Mouse (Mus musculus) c-Kit-positive CD71-negative TER-119-negative erythroid progenitor cells, embryonic 14.5 days (primary cell): ENCODE results near the gene Hoxc8.

Experiments used
- DNase-seq: peaks from one replicate; pipeline ENCODE4 v3.0.0-alpha.2; 2013; ENCODE audit warnings: low read depth

Hoxc8 gene

DNA sequence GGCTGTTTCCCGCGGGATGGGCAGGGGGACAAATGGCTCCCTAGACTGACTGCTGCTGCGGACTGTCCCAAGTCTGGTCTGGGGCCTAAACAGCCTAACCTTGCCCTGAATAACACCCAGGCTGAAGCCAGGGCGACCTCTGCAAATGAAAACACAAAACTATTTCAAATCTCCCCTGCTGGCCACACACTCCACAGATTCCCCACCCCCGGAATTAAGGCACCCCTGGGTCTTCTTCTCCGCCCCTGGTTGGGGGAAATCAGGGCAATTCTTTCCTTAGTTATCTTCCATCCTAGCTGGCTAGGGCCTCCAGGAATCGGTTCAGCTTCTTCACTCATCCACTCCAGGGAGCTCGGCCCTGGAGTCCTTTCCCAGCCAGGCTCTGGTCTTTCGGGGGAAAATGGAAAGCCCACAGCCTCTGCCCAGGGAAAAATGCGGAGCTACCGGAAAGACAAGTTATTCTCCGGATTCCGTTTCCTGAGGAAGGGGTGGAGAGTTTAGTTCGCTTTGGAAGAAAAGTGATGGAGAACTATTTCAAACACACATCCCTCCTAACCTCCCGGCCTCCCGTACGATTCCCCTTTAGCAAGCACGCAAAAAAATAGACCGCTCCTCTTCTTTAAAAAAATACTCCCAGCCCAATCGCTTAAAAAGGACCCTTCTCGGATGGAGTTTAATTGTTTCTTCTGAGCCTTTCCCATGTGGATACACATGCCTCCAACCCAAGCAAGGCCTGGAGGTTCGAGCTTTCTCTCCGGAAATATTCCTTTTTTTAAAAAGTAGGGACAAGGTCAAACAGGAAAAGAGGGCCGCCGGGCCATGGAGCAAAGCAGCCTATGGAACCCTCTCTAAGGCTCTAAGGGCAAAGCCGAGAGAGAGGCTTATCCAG lies 25.2 kb upstream of the Hoxc8 start:
- no peak for DNase-seq

DNA sequence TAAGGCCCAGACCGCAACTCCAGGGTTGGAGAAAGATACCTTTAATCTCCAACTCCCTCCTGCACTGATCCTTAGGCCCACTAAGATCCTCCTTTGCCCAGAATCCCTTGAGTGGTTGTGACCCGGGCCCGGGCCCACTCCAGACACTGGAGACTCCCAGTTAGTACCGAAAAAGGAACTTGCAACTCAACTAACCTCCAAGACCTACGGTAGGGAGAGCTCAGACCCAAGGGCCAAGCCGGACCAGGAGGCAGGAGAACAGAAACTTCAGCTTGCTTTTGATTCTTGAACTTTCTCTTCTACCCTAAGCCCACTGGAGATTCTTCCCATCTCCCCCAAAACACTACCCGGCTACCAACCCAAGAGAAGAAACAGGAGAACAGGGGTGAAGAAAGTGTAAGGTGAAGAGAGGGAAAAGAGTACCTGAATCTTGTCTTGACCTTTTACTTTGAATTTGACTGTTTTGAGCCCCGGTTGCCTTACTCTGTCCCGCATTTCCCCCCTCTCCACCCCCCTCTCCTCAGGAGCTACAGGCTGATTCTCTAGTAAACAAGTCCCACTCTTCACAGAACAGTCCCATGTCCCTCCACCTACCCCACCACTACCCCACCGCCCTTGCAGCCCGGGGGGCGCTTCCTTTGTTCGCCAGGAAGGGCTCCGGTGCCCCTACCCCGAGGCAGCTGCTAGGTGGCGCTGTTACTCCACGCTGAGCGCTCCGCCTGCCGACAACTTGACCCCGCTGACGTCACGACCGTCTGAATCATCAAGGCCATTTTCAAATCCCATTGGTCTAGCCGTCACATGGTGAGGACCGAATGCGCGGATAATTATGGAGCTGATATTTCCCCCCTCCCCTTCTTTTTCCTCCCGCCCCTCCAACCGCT lies 24.3 kb upstream of the Hoxc8 start:
- DNase-seq, result peak; percentile 69

DNA sequence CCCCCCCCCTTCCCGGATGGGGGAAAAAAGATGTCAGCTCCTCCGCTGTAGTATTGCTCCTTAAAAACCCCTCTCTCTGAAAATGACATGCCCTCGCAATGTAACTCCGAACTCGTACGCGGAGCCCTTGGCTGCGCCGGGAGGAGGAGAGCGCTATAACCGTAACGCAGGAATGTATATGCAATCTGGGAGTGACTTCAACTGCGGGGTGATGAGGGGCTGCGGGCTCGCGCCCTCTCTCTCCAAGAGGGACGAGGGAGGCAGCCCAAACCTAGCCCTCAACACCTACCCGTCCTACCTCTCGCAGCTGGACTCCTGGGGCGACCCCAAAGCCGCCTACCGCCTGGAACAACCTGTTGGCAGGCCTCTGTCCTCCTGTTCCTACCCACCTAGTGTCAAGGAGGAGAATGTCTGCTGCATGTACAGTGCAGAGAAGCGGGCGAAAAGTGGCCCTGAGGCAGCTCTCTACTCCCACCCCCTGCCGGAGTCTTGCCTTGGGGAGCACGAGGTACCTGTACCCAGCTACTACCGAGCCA lies 23.6 kb upstream of the Hoxc8 start, which contains the start of gene Hoxc10:
Gene Hoxc10 (plus strand): TSS at position 21 of the 536 bp plus-strand sequence.
- DNase-seq, result no peak

DNA sequence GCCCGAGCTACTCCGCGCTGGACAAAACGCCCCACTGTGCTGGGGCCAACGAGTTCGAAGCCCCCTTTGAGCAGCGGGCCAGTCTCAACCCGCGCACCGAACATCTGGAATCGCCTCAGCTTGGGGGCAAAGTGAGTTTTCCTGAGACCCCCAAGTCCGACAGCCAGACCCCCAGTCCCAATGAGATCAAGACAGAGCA lies 23.2 kb upstream of the Hoxc8 start, which contains the start of gene Hoxc5:
Gene Hoxc5 (plus strand): TSS at position 132 of the 199 bp plus-strand sequence.
- no peak for DNase-seq

DNA sequence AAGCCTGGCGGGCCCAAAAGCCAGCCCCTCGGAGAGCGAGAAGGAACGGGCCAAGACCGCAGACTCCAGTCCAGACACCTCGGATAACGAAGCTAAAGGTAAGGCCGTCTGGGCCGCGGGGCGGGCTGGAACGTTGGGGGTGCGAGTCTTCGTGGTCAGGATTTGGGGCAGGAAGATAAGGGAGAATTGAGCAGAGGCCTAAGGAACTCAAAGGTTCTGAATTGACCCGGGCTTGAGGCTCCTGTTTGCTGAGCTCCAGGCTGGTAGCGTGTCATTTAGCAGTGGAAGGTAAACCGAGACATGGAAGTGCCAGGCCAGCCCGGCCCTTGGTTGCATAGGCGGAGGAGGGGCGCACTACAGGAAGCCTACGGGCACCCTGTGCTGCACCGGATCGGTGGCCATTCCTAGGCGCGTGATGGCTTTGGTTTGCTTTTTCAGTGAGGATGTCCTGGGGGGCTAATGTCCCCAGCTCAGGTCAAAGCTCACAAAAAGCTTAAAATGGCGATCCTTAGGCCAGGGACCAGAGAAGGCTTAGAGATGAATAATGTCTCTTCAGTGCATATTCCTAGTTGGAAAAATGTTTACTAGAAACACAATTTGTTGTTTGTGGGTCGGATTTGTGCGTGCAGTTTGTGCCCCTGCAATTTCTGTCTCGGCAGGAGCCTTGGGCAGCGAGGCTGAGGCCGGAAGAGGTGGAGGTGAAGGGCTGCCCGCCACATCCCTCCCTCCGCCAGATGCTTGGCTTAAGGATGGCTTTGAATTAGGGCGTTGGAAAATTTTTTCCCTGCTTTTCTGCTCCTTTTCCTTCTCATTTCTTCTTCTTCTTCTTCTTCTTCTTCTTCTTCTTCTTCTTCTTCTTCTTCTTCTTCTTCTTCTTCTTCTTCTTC lies 22.7 kb upstream of the Hoxc8 start:
- DNase-seq, result no peak

DNA sequence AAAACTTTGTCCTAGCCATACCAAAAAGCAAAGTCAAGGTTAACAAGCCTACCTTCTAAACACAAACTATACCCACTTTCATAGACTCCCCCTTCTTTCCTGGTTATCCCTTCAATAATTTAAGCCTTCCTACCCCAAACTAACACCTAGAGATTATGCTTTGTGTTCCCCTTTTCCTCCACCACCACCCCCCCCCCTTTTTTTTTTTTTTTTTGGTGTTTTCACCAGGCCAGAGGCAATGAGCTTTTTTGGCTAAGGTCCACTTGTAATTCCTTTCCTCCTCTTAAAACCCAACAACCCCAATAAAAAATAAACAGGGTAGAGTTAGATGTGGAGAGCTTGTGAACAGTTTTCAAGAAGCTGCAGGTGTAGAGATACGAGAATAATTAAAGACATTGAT lies 21.1 kb upstream of the Hoxc8 start:
- DNase-seq, result no peak

DNA sequence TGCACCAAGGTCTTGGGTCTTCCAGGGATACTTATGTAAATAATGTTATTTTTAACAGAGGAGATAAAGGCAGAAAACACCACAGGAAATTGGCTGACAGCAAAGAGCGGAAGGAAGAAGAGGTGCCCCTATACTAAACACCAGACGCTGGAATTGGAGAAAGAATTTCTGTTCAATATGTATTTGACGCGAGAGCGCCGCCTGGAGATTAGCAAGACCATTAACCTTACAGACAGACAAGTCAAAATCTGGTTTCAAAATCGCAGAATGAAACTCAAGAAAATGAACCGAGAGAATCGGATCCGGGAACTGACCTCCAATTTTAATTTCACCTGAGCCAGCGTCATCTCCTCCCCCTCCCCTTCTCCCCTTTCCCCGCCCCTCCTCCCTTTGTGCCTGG lies 19.7 kb upstream of the Hoxc8 start:
- no peak for DNase-seq

DNA sequence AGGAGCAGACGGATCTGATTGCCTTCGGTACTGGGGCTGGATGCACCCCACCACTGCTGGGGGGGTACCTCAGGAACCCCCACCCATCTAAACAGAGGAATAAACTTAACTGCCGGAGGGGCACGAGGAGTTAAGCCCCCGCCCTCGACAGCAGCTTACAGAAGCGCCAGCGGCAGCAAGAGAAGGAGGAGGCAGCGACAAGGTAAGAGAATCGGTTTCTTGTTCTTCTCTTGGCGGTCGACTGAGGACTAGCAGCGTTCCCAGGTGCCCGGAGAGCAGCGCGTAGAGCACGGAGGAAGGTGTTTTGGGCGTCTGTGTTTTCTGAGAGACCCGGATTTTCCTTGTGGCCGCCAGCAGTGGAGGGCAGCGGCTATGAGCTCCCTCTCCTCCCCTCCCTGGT lies 18.2 kb upstream of the Hoxc8 start:
- DNase-seq, result no peak

DNA sequence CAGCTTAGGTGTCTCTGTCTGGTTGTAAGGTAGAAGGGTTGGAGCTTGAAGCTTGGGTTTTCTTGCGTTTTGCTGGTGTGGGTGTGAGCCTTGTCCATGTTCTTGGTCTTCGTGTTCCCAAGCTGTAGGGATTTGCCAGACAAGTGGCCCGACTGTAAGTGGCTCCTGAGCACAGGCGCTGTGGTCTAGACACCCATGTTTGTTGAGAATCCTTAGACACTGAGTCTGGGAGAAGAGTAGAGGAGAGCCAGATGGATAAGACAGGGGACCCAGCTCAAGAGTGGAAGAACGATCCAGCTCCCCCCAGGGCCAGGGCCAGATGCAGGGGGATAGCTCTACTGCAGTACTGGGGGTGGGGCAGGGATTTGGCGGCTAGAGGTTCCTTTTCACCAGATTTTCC lies 17.7 kb upstream of the Hoxc8 start:
- DNase-seq, result no peak

DNA sequence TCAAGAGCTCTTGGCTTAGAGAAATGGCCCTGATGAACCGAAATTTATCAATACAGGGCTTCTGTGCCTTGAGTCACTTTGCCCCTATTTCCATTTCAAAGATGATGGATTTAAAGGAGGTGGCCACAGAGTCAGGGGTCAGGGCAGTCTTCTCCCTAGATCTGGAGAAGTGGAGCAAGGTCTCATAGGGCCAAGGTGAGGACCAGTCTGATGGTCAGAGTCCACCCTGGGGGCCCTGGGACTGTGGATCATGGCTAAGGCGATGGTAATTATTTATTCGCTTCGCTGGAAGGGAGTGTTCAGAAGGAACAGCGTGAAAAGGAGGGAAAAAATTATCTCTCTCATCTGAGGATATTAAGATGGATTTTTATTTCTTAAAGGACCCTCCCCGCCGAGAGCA lies 15.4 kb upstream of the Hoxc8 start:
- DNase-seq, result no peak

DNA sequence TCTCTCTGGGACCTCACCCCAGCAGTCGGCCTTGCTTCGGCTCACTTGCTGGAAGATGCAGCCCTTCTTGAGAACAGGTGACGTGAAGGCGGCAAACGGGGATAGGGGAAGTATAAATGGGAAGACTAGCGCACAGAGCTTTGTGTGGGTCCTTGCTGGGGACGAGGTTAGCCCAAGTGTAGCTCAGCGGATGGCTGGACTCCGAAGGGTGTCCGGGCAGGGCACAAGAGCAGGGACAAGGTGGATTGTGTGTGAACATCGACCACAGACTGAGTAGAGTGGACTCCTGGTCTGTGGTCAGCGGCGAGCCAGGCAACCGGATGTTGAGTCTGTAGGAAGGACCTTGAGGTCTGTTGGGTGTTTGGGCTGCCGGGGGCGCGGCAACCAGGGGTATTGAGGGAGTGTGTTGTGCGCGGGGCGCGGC lies 14.7 kb upstream of the Hoxc8 start:
- no peak for DNase-seq

DNA sequence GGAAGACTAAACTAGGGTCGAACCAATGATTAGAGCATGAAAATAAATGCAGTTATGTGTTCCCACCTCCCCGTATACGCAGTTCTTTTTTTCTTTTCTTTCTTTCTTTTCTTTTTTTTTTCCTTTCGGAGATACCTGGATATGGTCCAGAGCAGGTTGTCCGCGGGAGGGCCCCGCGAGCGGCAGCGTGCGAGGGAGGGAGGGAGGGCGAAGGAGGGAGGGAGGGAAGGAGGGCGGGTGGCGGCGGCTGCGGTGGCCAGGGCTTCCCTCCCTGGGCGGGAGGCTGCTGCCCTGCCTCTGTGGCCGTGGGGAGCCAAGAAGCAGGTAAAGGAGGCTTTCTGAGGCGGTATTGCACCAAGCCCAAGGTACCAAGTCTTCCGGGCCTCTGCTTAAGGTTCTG lies 14.2 kb upstream of the Hoxc8 start, which contains the start of gene Hoxc9:
Gene Hoxc9 (plus strand): TSS at position 269 of the 400 bp plus-strand sequence.
- DNase-seq, result no peak

DNA sequence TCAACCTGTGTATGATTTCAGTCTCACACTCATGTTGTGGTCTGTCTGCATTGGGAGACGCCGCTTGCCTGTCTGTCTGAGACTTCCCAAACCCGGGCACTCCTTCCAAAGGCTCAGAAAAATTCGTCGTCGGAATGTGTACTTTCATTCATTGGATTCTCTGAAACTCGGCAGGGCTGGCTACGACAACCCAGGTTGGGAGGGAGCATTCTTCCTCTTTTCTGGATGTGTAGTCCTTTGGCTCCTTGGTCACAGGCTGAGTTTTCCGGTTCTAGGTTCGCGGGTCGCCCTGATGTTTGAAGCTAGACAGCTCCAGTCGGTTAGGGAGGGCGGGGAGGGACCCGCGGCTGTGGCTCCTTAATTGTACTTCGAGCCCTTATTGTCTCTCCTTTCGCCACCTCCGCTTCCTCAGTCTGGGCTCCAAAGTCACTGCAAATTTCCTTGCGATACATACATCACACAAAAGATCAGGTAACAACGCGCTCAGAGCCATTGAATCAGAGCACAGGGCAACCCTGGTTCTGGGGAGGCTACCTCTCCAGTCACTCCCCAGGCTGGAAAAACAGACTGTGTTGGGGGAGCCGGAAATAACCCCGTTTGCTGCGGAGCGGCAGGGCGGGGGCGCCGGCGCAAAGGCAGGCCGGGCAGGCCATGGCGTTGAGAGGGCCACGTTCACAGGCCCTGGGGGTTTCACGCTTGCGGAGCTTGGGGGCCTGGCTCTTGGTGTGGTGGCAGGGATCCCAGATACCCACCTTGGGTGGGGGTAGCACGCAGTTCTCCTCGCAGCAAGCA lies 13.6 kb upstream of the Hoxc8 start:
- DNase-seq, result no peak

DNA sequence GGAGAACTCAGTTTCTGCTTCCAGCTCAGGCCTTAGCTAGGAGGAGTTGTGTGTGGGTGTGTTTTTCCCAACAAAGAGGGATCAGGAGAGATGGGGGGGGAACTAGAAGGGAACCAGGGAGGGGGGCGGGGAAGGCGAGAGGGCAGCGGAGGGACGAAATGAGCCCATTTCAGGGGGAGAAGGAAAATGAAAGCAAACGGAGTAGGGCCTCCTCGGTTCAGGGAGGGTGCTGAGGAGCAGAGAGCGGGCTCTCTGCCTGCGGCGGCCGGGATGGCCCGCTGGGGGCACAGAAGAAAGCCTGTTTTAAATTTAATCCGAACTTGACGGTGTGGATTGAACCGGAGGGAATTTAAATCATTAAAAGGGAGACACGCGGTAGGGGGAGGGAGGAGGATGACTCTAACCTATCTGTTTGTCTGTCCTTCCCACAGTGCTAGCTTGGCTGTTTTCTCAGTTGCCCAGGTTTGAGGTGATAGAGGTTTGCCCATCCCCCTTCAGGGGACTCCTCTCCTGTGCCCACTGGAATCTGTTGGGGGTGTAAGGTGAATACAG lies 12.9 kb upstream of the Hoxc8 start:
- no peak for DNase-seq

DNA sequence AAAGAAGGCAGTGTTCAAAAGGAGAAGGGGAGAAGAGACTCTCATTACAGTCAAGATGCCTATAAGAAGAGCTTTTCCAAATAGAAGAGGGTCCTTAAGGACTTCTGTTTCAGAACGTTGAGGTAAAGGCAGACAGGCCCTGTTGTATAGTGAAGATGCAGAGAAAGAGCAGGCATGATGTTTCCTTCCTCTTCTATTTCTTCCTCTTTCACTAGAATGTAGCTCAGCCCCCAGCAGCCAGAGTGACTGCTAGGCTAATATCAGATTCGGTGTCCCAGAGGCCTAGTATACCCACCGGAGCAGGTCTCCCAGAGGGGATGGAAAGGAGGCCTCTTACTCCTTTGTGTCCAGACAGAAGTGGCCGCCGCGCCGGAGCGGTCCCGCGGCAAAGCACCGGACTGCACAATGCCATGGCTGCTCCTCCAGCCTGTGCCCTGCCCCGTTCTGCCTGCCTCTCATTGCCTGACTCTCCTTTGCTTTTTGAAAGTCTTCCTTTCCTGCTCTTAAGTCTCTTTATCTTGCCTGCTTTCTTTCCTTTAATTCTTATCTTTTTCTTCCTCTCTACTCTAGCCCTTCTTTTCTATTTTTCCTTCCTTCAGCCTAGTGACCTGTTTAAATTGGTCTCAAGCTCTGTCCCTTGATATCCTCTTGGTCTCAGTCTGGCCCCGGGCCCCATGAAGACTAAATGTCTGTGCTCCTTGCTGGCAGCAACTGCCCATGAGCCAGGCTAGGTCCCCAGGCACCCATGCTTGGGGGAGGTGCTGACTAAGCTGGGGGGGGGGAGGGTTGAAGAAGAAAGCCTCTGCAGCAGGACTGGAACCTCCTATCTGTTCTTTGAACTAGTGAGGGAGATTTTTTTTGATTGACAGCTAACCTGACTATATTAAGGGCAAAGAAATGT lies 11.5 kb upstream of the Hoxc8 start:
- no peak for DNase-seq

DNA sequence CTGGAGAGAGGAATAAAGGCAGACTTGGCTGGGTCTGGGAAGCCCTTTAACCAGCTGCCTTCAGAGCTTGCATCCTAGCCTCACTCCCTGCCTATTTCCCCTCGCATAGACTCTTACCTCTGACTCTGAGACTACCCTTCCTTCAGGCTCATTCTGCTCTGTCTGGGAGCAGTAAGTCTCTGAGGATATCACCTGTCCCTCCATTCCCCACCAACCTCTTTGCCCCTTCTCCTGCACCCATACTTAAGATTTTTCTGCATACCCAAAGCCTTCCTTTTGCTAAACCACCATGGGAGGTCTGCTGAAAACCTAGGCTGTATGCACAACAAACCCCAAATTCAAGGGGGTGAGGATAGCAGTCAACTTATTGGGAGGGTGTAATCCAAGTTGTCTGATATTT lies 10.5 kb upstream of the Hoxc8 start:
- DNase-seq, result no peak

DNA sequence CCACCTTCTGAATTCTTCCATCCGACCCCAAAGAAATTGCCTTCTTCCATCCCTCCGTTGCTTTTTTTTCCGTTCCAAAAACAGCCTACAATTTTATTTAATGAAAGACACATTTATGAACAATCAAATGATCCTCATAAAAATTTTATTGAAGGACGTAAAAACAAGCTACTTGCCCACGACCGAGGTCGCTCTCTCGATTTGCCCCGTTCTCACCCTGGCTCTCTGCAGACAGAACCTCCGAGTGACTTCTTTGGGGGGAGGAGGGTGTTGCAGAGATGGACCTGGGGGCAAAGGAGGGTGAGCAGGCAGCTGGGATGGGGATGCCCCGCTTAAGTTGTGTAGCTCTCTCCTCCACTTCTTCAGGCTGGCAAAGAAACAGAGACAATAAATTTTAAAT lies 10.1 kb upstream of the Hoxc8 start:
- no peak for DNase-seq

DNA sequence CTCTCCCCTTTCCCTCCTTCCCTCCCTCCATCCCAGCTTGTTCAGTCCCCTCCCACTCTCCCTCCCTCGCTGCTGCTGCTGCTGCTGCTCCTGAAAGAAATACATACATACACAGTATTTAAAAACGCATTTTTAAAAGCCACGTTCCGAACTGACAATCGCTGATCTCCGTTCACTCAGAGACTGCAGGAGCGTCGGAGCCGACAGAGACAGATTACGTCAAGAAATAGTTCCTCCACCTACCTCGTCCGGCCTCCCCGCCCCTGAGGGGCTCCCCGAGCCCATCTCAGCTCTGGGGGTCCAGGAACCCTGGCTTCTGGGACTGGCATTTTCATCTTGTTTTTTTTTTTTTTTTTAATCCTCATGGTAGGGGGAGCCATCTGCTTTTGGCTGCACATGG lies 9.5 kb upstream of the Hoxc8 start:
- DNase-seq, result no peak

DNA sequence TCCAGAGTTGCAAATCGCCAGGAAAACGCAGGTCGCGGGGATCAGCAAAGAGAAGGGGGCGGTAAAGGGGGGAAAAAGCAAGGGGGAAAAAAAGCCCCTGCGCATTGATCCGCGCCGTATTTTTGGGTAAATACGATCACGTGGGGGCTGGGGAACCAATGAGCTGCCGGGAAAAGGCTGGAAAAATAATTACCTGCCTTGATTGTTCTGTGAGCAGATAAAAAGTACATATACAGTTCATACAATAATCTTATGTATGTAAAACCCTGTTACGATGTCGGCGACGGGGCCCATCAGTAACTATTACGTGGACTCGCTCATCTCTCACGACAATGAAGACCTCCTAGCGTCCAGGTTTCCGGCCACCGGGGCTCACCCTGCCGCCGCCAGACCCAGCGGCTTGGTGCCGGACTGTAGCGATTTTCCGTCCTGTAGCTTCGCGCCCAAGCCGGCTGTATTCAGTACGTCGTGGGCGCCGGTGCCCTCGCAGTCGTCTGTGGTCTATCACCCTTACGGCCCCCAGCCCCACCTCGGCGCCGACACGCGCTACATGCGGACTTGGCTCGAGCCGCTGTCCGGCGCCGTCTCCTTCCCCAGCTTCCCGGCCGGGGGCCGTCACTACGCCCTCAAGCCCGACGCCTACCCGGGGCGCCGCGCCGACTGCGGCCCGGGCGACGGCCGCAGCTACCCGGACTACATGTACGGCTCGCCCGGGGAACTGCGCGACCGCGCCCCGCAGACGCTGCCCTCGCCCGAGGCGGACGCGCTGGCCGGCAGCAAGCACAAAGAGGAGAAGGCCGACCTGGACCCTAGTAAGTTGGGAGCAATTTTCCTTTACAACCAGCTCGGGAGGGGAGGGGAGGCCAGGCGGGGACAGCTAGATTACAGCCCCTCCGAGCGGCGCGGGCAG lies 8.8 kb upstream of the Hoxc8 start:
- no peak for DNase-seq
